Mouse (Mus musculus): Measurements from ENCODE around the gene Fam133b. TPM values are rescaled to one million over a fixed set of nuclear protein-coding genes. Genes with fewer than 3 reads are reported as not detected.
"Not testable (repeated sequence)": the region's sequence is repeated elsewhere in the genome, so short reads cannot be mapped to it uniquely, and the experiment has no call there.

Fam133b gene
- total RNA-seq, 2 experiments from 2014 or later: 42.9 to 44.1 TPM

GRCm38 (mm10) chr5:3597171-3597570 is 53.5 kb downstream of the Fam133b start:
- no peak for DNase-seq (ENCODE audit: low spot score in 2 of 2)

GRCm38 (mm10) chr5:3598766-3599165 is 55.1 kb downstream of the Fam133b start:
- no peak for DNase-seq (ENCODE audit: low spot score in 2 of 2)

- no peak for DNase-seq (ENCODE audit: low spot score in 2 of 2)
Measured at GRCm38 (mm10) chr5:3600298-3600697, 56.7 kb downstream of the Fam133b start.

- no peak for DNase-seq (ENCODE audit: low spot score in 2 of 2)
Measured at GRCm38 (mm10) chr5:3600790-3601189, 57.2 kb downstream of the Fam133b start.

- no peak for DNase-seq (ENCODE audit: low spot score in 2 of 2)
Measured at GRCm38 (mm10) chr5:3607114-3607513, 63.5 kb downstream of the Fam133b start.

GRCm38 (mm10) chr5:3609241-3609640 is 65.6 kb downstream of the Fam133b start:
- no peak for DNase-seq (ENCODE audit: low spot score in 2 of 2)

GRCm38 (mm10) chr5:3611835-3612234 is 68.2 kb downstream of the Fam133b start:
- not testable (repeated sequence) for DNase-seq (ENCODE audit: low spot score in 2 of 2)

Other genes with a start within 250 kb of the Fam133b start
- gene Cdk6, start 202.3 kb upstream of the Fam133b start, total RNA-seq (2021): 1 to 10 TPM; 1.9 to 4.7 TPM
- 1 to 10 TPM; 4.7 to 4.9 TPM for gene 1700109H08Rik, start 27.7 kb downstream of the Fam133b start, total RNA-seq (2021)
- 10 to 100 TPM; 23.9 to 24.7 TPM for gene Pex1, start 52.2 kb downstream of the Fam133b start, total RNA-seq (2021)
- gene Rbm48, start 52.8 kb downstream of the Fam133b start, total RNA-seq (2021): 10 to 100 TPM; 12.6 to 13.9 TPM
- gene Tmbim7, start 107.3 kb downstream of the Fam133b start, total RNA-seq (2021): not detected
- gene Gatad1, start 113.4 kb downstream of the Fam133b start, total RNA-seq (2021): 100 to 1,000 TPM; 103 to 108 TPM

Data from layer of hippocampus, adult 18-20 months (tissue).